Mouse (Mus musculus): ENCODE data around the gene Ubald2.
"Not testable (repeated sequence)": the region's sequence is repeated elsewhere in the genome, so short reads cannot be mapped to it uniquely, and the experiment has no call there.

The Ubald2 gene

GRCm38 (mm10) chr11:116433356-116434286 lies at the start of gene Ubald2:
Gene Ubald2, plus strand, starts transcription at chr11:116434094.
- peak; percentile 99 for DNase-seq (ENCODE audit: low spot score)

GRCm38 (mm10) chr11:116384171-116384570 lies 49.7 kb upstream of the Ubald2 start:
- DNase-seq (ENCODE audit: low spot score), result no peak

GRCm38 (mm10) chr11:116385999-116386398 lies 47.9 kb upstream of the Ubald2 start:
- DNase-seq (ENCODE audit: low spot score), result no peak

- DNase-seq (ENCODE audit: low spot score), result peak; percentile 84
These were observed 46.5 kb upstream of the Ubald2 start for GRCm38 (mm10) chr11:116387086-116388071.

DNA sequence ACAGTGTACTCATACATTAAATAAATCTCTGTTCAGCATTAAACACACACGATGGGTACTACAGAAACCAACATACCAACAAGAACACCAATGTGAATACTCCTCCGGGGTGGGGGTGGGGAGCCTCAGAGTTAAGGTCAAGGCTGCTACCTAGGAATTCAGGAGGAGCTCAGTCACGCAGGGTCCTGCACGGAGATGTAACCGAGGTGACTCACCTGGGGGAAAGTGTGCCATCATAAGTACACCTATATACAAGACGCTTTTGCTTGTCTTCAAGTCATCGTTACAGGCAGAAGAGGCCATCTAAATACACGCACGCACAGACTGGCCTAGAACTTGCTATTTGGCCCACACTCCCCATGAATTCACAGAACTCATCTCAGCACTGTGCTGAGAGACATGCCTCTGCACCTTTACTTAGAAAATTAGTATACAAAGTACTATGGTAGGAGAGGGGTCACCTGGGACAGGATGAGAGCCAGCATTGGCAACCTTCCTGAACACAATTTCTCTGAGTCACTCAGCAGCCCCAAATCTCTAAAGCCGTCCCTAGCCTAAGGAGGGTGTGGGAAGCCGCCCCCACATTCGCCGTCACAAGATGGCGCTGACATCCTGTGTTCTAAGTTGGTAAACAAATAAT lies 44.9 kb upstream of the Ubald2 start:
- DNase-seq (ENCODE audit: low spot score), result peak; percentile 45

DNA sequence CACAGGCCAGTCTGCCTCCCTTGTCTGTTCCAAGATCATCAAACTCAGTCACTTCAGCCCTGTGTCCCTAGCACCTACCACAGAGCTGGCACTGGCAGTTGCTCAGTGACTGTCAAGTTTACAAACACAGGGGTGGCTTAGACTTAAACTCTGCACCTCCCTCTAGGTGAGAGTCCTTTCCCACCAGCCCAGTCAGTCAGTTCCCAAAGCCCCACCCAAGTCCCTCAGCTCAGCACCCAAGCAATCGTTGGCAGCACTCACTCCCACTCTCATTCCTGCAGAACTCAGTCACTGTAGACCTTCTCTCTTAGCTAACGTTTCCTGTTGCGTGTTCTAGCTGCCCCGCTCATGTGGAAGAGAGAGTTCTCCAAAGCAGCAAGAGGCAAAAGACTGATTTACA lies 39.1 kb upstream of the Ubald2 start:
- no peak for DNase-seq (ENCODE audit: low spot score)

- no peak for DNase-seq (ENCODE audit: low spot score)
These were observed 37.5 kb upstream of the Ubald2 start for GRCm38 (mm10) chr11:116396276-116396933.

- no peak for DNase-seq (ENCODE audit: low spot score)
These were observed 37.0 kb upstream of the Ubald2 start for GRCm38 (mm10) chr11:116396934-116397330.

DNA sequence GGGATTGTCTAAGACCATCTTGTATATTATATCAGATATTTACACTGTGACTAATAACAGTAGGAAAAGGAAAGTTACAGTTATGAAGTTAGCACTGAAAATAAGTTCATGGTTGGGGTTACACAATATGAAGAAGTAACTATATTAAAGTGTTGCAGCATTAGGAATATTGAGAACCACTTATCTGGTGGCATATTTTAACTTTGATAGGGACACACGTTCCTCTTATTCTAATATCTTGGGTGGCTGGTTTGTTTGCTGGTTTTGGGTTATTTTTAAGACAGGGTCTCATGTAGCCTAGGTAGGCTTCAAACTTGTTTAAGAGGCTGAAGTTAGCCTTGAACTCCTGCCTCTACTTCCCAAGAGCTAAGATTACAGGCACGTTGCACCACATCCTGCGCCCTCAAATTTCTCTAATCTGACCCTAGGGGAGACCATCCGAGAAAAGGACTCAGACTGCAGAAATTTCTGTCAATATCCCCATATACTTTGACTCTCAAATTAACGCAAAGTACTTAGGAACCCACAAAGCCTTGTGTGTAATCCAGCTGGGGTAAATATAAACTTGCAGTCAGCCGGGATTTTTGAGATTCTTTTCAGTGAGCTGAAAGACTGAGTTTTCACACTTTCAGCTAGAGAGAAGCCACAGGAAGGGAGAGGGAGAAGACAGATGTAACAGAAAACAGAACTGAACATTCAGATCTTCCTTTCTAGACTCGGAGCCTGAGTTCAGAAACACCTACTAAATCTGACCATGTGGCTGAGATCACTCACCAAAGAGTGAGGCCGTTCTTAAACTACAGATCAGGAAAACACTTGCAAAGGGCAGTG lies 36.2 kb upstream of the Ubald2 start:
- no peak for DNase-seq (ENCODE audit: low spot score)

DNA sequence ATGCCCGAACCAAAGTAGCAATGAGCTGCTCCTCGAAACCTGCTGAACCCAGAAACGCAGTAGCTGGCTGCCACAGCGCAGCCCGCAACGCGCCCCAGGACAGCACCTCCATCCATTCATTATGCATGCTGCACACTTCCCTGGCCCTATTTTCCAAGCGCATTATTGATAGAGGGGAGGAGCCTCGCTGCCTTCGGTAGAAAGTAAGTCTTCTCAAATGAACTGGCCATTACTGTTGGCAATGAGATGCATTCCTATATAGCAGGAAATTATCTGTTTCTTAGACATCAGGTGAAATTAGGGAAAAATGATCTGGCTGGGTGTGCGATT lies 35.6 kb upstream of the Ubald2 start:
- no peak for DNase-seq (ENCODE audit: low spot score)

GRCm38 (mm10) chr11:116400560-116400959 lies 33.3 kb upstream of the Ubald2 start:
- no peak for DNase-seq (ENCODE audit: low spot score)

- DNase-seq (ENCODE audit: low spot score), result no peak
These were observed 28.3 kb upstream of the Ubald2 start for GRCm38 (mm10) chr11:116405601-116406000.

DNA sequence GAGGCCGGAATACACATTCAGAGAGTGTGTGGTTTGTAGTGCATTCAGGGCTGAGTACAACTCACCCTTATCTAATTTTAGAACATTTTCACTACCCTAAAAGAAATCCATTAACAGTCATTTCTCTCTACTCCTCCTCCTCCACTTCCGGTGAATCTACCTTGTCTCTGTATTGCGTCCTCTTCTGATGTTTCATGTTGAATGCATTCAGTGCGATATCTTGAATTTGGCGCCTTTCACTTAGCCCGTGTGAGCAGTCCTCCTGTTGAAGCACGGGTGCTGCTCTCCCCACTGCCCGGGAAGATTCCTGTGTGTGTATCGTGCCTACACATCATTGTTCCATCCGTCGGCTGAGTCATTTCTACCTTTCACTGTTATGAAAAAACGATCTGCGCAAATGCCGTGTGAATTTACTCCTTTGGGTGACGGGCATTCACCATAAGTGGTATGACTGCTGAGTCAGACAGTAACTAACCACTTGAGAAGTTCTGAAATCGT lies 27.6 kb upstream of the Ubald2 start:
- DNase-seq (ENCODE audit: low spot score), result no peak

DNA sequence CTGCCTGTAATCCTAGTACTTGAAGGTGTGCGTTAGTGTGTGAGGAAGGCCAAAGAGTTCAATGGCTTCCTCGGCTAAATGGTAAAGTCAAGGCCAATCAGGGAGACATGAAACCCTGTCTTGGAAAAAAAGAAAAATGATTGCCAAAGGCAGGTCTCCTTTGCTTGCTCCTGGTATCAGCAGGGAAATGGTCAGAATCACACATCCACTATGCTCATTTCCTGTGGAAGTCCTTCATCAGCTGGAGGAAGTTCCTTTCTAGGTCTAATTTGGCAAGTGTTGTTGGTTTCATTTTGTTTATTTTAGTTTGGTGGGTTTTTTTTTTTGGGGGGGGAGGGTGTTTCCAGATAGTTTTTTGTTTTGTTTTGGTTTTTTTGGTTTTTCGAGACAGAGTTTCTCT lies 24.9 kb upstream of the Ubald2 start:
- DNase-seq (ENCODE audit: low spot score), result no peak

- DNase-seq (ENCODE audit: low spot score), result not testable (repeated sequence)
These were observed 23.5 kb upstream of the Ubald2 start for GRCm38 (mm10) chr11:116410415-116410814.

GRCm38 (mm10) chr11:116411582-116411981 lies 22.3 kb upstream of the Ubald2 start:
- no peak for DNase-seq (ENCODE audit: low spot score)

DNA sequence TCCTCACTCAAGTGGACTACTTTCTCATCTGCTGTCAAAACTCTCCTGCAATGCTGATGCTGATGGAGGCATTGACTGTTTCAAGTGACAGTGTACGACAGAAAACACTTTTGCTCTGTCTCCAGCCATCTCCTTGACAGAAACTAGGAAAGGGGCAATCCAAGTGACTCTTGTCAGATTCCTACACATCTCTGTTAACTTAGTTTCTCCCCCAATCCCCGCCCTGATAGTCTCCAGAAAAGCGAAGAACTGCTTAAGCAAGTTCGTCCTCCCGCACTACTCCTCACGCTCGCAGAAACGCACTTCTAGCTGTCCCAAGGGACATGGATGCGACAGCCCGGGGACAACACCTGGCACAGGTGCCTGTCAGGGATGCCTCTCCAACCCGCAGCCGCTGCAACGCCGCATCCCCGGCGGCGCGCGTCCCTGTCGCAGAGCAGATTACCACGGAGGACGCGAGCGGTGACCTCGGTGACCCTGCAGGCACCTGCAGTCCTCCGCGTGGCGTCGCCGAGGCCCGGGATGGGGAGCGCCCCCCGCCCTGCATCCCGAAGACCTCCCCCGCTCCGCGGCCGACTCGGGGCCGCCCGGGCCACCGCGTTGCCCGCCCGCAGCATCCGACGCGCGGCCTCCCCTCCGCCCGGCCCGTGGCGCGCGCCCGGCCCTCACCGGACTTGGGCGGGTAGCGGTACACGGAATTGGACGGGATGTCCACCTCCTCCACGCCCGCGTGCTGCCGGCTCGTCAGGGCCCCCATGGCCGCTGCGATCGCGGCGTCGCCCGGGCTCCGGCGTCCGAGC lies 21.7 kb upstream of the Ubald2 start:
- DNase-seq (ENCODE audit: low spot score), result peak; percentile 47

DNA sequence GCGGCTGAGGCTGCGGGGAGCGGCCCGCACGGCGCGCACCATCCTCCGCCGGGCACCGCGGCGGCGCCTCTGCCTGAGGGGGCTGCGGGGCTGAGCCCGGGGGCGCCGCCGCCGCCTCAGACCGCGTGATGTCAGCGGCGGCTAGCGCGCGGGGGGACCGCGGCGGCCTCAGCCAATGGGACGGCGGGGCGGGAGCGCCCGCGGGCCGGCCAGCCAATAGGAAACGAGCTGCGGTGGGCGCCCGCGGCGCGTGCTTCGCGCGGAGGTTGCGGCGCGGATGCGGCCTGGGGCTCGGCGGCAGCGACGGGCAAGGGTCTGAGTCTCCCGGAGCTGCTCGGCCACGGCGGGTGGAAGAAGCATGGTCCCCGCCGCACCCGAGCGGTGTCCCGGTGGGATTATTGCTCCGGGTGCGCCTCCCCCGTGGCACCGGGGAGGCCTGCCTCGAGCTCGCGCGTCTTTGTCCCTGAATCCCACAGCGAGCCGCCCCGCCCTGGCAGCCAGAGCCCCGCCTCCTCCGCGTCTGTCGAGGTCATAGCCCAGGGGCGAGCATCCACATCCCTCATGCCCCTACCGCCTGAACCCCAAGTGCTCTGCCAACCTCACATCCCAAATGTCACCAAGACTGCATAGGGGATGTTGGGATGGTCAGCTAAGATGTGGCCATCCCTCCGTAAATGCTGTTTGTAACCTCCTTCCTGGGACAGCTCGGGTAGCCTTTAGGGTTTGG lies 20.8 kb upstream of the Ubald2 start, which contains the start of gene Rnf157:
Gene Rnf157, minus strand, starts transcription at position 129 of the 727 bp plus-strand sequence.
- peak; percentile 88 for DNase-seq (ENCODE audit: low spot score)

- no peak for DNase-seq (ENCODE audit: low spot score)
These were observed 20.3 kb upstream of the Ubald2 start for GRCm38 (mm10) chr11:116413631-116414022.
